Mouse (Mus musculus) liver, embryonic 14 days (tissue): ENCODE results near the gene 4931406P16Rik. TPM values are rescaled to one million over a fixed set of nuclear protein-coding genes. Genes with fewer than 3 reads are reported as not detected.

Experiments
- polyA plus RNA-seq: library from polyadenylated mRNA; depleted of rRNA; stranded (reverse); fragments of >200 nt; gene quantifications from 2 replicates; pipeline ENCODE4 v1.2.3, GENCODE M21; 2012; rRNA removed

4931406P16Rik gene
- polyA plus RNA-seq: 9.1 and 11.4 TPM in 2 replicates

GRCm38 (mm10) chr7:34313443-34313875, at the start of gene 4931406P16Rik:
TSS of gene 4931406P16Rik (minus strand) at chr7:34313551.

DNA sequence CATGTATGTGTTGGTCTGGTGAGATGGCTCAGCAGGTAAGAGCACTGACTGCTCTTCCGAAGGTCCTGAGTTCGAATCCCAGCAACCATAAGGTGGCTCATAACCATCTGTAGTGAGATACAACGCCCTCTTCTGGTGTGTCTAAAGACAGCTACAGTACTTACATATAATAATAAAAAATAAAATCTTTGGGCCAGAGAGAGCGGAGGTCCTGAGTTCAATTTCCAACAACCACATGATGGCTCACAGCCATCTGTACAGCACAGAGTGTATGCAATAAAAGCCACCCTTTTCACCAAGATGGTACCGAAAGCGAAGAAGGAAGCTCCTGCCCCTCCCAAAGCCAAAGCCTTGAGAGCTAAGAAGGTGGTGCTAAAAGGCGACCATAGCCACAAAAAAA, 62.6 kb downstream of the 4931406P16Rik start, which contains the start of gene Gm6096:
Gene Gm6096 (plus strand): TSS at position 301 of the 400 bp plus-strand sequence.

DNA sequence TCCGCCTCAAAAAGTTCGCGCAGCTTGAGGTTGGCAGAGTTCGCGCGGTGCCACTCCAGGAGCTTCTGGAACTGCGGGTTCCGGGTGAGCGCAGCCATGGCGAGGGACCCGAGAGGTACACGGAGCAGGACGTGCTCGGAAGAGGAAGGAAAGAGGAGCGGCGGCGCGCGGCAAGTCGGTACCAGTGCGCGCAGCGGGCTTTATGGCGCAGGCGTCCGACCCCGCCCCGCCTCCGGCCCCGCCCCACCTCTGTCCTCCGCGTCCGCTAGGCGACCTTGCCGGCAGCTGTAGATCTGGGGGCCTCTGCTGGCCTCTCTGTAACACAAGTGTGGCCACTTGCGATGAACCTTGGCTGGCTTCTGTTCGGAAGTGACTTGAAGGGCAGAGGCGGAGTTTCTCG, 83.2 kb downstream of the 4931406P16Rik start, which contains the start of gene Gpi1:
Gene Gpi1 (minus strand): TSS at position 221 of the 400 bp plus-strand sequence.

GRCm38 (mm10) chr7:34196132-34197128, 116.9 kb downstream of the 4931406P16Rik start, which contains the start of gene Pdcd2l:
TSS of gene Pdcd2l (minus strand) at chr7:34196661.

Other genes starting within 250 kb of the 4931406P16Rik start
- not detected in 2 replicates for gene Scgb1b30, start 218.1 kb downstream of the 4931406P16Rik start, polyA plus RNA-seq
- gene Wtip, start 180.3 kb downstream of the 4931406P16Rik start, polyA plus RNA-seq: 2.2 and 2.7 TPM in 2 replicates
- 60.6 and 74.1 TPM in 2 replicates for gene Uba2, start 144.0 kb downstream of the 4931406P16Rik start, polyA plus RNA-seq
- gene Pdcd2l, start 116.9 kb downstream of the 4931406P16Rik start, polyA plus RNA-seq: 14.3 and 15.8 TPM in 2 replicates
- 71.5 and 87.5 TPM in 2 replicates for gene Gpi1, start 83.2 kb downstream of the 4931406P16Rik start, polyA plus RNA-seq
- gene Gm6096, start 62.5 kb downstream of the 4931406P16Rik start, polyA plus RNA-seq: not detected in 2 replicates
- 40.0 and 48.1 TPM in 2 replicates for gene Lsm14a, start 79.8 kb upstream of the 4931406P16Rik start, polyA plus RNA-seq